Mouse (Mus musculus) small intestine, adult 2 months (tissue): ENCODE data around the gene Lrrc19. TPM values are rescaled to one million over a fixed set of nuclear protein-coding genes. Genes with fewer than 3 reads are reported as not detected.
"Not testable (repeated sequence)": the region's sequence is repeated elsewhere in the genome, so short reads cannot be mapped to it uniquely, and the experiment has no call there.

Experiments used
- H3K27ac ChIP-seq: fragments of 200-500 bp; 2 replicates; pipeline ENCODE4 v1.5.1; 2012; ENCODE audit warnings: low read depth, low read length, control low read depth, inconsistent platforms; ENCODE audit not compliant: insufficient read depth
- H3K27me3 ChIP-seq: fragments of 200-500 bp; 2 replicates; pipeline ENCODE4 v1.6.1; 2012; ENCODE audit warnings: mild to moderate bottlenecking, moderate library complexity, low read length, inconsistent platforms; ENCODE audit not compliant: control insufficient read depth, insufficient read depth
- H3K36me3 ChIP-seq: fragments of 200-500 bp; 2 replicates; pipeline ENCODE4 v1.6.1; 2012; ENCODE audit warnings: mild to moderate bottlenecking, low read length, control low read depth, inconsistent platforms; ENCODE audit not compliant: control insufficient read depth, insufficient read depth
- H3K4me1 ChIP-seq: fragments of 200-500 bp; 2 replicates; pipeline ENCODE4 v1.6.1; 2012; ENCODE audit warnings: low read length, inconsistent platforms, mixed read lengths; ENCODE audit not compliant: control insufficient read depth, insufficient read depth, insufficient read length
- H3K4me3 ChIP-seq: fragments of 200-500 bp; 2 replicates; pipeline ENCODE4 v1.5.1; 2012; ENCODE audit warnings: low read depth, mild to moderate bottlenecking, control low read depth, inconsistent platforms, low read length, moderate library complexity
- CTCF ChIP-seq: fragments of 200-500 bp; IDR thresholded peaks from 2 replicates; pipeline ENCODE4 v1.5.1; 2012; ENCODE audit warnings: low read depth, mild to moderate bottlenecking, control low read depth, inconsistent platforms, low read length, moderate library complexity, mixed read lengths; ENCODE audit not compliant: insufficient replicate concordance, insufficient read length; ENCODE audit errors: extremely low read depth
- POLR2A ChIP-seq: fragments of 200-500 bp; IDR thresholded peaks from 2 replicates; pipeline ENCODE4 v1.6.1; 2012; ENCODE audit warnings: low read depth, mild to moderate bottlenecking, control low read depth, inconsistent platforms, low read length, moderate library complexity
- WGBS: fragments of 180-500 bp; shearing (Covaris S2); methylation state at CpG from one replicate; pipeline ENCODE4 v1.1.7; 2018; 5-methylcytosine and 5-hydroxymethylcytosine counted together
- polyA plus RNA-seq: library from polyadenylated mRNA; depleted of rRNA; stranded (reverse); fragments of >200 nt; gene quantifications from 2 replicates; pipeline ENCODE4 v1.2.3, GENCODE M21; 2012

The Lrrc19 gene
- polyA plus RNA-seq, 1 experiment = 6.8 TPM

GRCm38 (mm10) chr4:94680662-94681061 is 30.7 kb upstream of the Lrrc19 start:
- Histone ChIP-seq H3K36me3 (no peaks in the 10 kb centered on the region), H3K4me1 (no peaks in the 10 kb centered on the region), H3K27ac (no peak overlapping the region), H3K27me3 (no peaks in the 10 kb centered on the region), H3K4me3 (no peak overlapping the region)
- WGBS = 53% methylated on average over 2 of the region's 2 CpGs
- TF ChIP-seq CTCF (no peak), POLR2A (no peak)

DNA sequence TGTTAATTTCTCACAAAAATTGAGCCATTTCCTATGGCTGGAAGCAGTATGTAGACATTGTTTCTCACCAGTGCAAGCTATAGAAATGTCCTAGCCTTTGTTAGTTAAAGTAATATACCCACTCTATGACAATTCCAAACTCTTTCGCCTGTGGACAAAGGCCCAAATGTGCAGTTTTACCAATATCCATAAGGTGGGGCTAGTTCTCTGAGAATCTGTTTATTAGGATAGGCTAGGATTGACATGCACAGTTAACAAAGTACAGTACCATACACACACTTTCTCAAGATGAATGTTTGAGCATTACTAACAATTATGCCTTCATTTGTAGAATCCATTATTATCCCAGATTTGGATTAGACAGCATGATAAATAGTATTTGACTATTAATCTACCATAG is 19.8 kb upstream of the Lrrc19 start:
- TF ChIP-seq CTCF = no peak
- no peak for TF ChIP-seq POLR2A
- 31% methylated on average over 1 of the region's 1 CpGs for WGBS
- H3K4me3 ChIP-seq = no peak overlapping the region
- H3K27ac ChIP-seq = no peak overlapping the region
- H3K36me3 ChIP-seq = no peaks in the 10 kb centered on the region
- no peaks in the 10 kb centered on the region for H3K4me1 ChIP-seq
- H3K27me3 ChIP-seq = no peaks in the 10 kb centered on the region

GRCm38 (mm10) chr4:94650426-94651175 is 657 bp upstream of the Lrrc19 start:
- not testable (repeated sequence) for H3K4me3 ChIP-seq, H3K36me3 ChIP-seq, H3K27me3 ChIP-seq, H3K4me1 ChIP-seq
- 36% methylated on average over 5 of the region's 5 CpGs for WGBS
- peak overlapping the region; percentile 93 for H3K27ac ChIP-seq

GRCm38 (mm10) chr4:94643141-94643540 is 6.8 kb downstream of the Lrrc19 start:
- Histone ChIP-seq H3K27ac (no peak overlapping the region), H3K36me3 (peaks cover 14% of the 10 kb centered on the region), H3K4me3 (no peak overlapping the region), H3K4me1 (no peaks in the 10 kb centered on the region), H3K27me3 (no peaks in the 10 kb centered on the region)
- WGBS = 94% methylated on average over 2 of the region's 2 CpGs
- TF ChIP-seq CTCF (no peak), POLR2A (no peak)

GRCm38 (mm10) chr4:94620077-94620476 is 29.9 kb downstream of the Lrrc19 start:
- H3K27ac ChIP-seq = no peak overlapping the region
- no peak overlapping the region for H3K4me3 ChIP-seq
- TF ChIP-seq CTCF = no peak
- no peak for TF ChIP-seq POLR2A
- no peaks in the 10 kb centered on the region for H3K4me1 ChIP-seq
- WGBS = 78% methylated on average over 2 of the region's 2 CpGs
- peaks cover 3% of the 10 kb centered on the region; the same call in 1 of the 2 replicates for H3K36me3 ChIP-seq
- no peaks in the 10 kb centered on the region for H3K27me3 ChIP-seq

- H3K27ac ChIP-seq = no peak overlapping the region
- peak overlapping the region; percentile 71 for H3K4me3 ChIP-seq
- WGBS = under 1% methylated on average over 18 of the region's 18 CpGs
- H3K4me1 ChIP-seq = no peaks in the 10 kb centered on the region
- no peaks in the 10 kb centered on the region for H3K27me3 ChIP-seq
- TF ChIP-seq POLR2A = no peak
- H3K36me3 ChIP-seq = no peaks in the 10 kb centered on the region
Measured at GRCm38 (mm10) chr4:94614627-94615006, 35.3 kb downstream of the Lrrc19 start.

GRCm38 (mm10) chr4:94613972-94614626 is 35.8 kb downstream of the Lrrc19 start, which contains the start of gene Ift74:
TSS of gene Ift74 (plus strand) at chr4:94614491.
- H3K4me1 ChIP-seq = no peaks in the 10 kb centered on the region
- TF ChIP-seq POLR2A (no peak), CTCF (no peak)
- no peak within 1 kb of the TSS for H3K27ac ChIP-seq
- H3K4me3 ChIP-seq = peak within 1 kb of the TSS; percentile 71
- no peaks in the 10 kb centered on the region for H3K27me3 ChIP-seq
- no peaks in the 10 kb centered on the region for H3K36me3 ChIP-seq
- 3% methylated on average over 29 of the region's 29 CpGs for WGBS

DNA sequence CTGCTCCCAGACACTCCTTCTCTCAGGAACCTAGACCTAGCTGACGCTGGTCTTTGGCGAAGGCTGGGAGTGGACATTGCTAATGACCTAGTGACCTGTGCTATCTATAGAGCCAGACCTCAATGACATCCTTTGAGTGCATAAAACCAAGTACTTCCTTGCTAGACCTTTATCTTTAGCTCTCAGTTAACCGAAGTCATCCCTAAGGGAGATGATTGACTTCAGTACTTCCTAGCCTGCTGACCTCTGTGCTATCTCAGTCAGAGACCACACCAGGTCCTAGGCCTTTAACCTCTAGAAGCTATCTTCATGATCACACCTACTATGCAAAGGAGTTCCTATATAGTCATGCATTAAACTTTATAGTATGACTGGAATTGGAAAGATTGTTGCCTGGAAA is 39.6 kb downstream of the Lrrc19 start:
- H3K4me1 ChIP-seq = no peaks in the 10 kb centered on the region

More for the DNA sequence above, 39.6 kb downstream of the Lrrc19 start:
- Histone ChIP-seq H3K27me3 (no peaks in the 10 kb centered on the region), H3K36me3 (no peaks in the 10 kb centered on the region), H3K4me3 (no peak overlapping the region), H3K27ac (no peak overlapping the region)
- no peak for TF ChIP-seq POLR2A
- 60% methylated on average over 3 of the region's 3 CpGs for WGBS
